Mouse (Mus musculus) lung, postnatal 25 days (tissue): ENCODE results near the gene Kat2b.
"Not testable (repeated sequence)": the region's sequence is repeated elsewhere in the genome, so short reads cannot be mapped to it uniquely, and the experiment has no call there.

ENCODE experiments used
- DNase-seq: peaks from one replicate; pipeline ENCODE4 v3.0.0; 2022; ENCODE audit warnings: low spot score

Gene Kat2b

GRCm38 (mm10) chr17:53569829-53570228 is 3.2 kb downstream of the Kat2b start:
- DNase-seq, result peak; percentile 89

GRCm38 (mm10) chr17:53570361-53570875 is 3.8 kb downstream of the Kat2b start:
- DNase-seq, result peak; percentile 60

GRCm38 (mm10) chr17:53570932-53571331 is 4.3 kb downstream of the Kat2b start:
- DNase-seq, result not testable (repeated sequence)

GRCm38 (mm10) chr17:53573019-53573556 is 6.4 kb downstream of the Kat2b start:
- DNase-seq, result no peak

GRCm38 (mm10) chr17:53577151-53577550 is 10.5 kb downstream of the Kat2b start:
- DNase-seq, result no peak

- DNase-seq, result no peak
These were observed 11.1 kb downstream of the Kat2b start for GRCm38 (mm10) chr17:53577754-53578153.

GRCm38 (mm10) chr17:53578249-53578648 is 11.6 kb downstream of the Kat2b start:
- DNase-seq, result no peak

GRCm38 (mm10) chr17:53578776-53579175 is 12.1 kb downstream of the Kat2b start:
- no peak for DNase-seq

- no peak for DNase-seq
These were observed 13.0 kb downstream of the Kat2b start for GRCm38 (mm10) chr17:53579612-53580011.

GRCm38 (mm10) chr17:53580237-53580636 is 13.6 kb downstream of the Kat2b start:
- DNase-seq, result peak; percentile 43

GRCm38 (mm10) chr17:53582026-53582585 is 15.4 kb downstream of the Kat2b start:
- no peak for DNase-seq

GRCm38 (mm10) chr17:53582805-53583204 is 16.1 kb downstream of the Kat2b start:
- no peak for DNase-seq

- peak; percentile 36 for DNase-seq
These were observed 17.4 kb downstream of the Kat2b start for GRCm38 (mm10) chr17:53583846-53584579.

GRCm38 (mm10) chr17:53587074-53587851 is 20.6 kb downstream of the Kat2b start:
- DNase-seq, result peak; percentile 91

GRCm38 (mm10) chr17:53588097-53588855 is 21.6 kb downstream of the Kat2b start:
- DNase-seq, result no peak

- DNase-seq, result no peak
These were observed 23.4 kb downstream of the Kat2b start for GRCm38 (mm10) chr17:53590110-53590509.

- DNase-seq, result no peak
These were observed 25.2 kb downstream of the Kat2b start for GRCm38 (mm10) chr17:53591910-53592309.

- DNase-seq, result no peak
These were observed 27.9 kb downstream of the Kat2b start for GRCm38 (mm10) chr17:53594590-53594989.

- DNase-seq, result no peak
These were observed 28.9 kb downstream of the Kat2b start for GRCm38 (mm10) chr17:53595527-53595926.

- peak; percentile 61 for DNase-seq
These were observed 29.7 kb downstream of the Kat2b start for GRCm38 (mm10) chr17:53596314-53596882.
